Mouse (Mus musculus): ENCODE data around the gene Pde9a. TPM values are rescaled to one million over a fixed set of nuclear protein-coding genes. Genes with fewer than 3 reads are reported as not detected.

Pde9a gene
- polyA plus RNA-seq, 1 experiment from 2014 or later = 61.0 TPM

DNA sequence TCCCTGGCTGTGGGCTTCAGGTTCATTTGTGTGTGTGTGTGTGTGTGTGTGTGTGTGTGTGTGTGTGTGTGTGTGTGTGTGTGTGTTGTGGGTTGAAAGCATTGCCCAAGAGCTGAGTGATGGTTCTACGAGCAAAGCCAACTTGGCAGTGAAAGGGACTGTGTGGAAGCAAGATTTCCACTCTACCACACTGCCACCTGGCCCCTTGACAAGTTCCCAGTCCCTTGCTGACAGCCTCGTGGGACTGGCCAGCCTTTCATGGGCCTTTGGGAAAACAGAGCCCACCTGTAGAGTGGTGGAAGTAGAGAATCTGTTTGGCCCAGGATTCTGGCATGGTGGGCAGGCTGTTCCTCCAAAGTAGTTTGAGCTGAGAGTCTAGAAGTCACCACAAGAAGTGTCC, 7.8 kb downstream of the Pde9a start:
- H3K36me3 ChIP-seq (ENCODE audit: control insufficient read depth, insufficient read depth, low read length) = 0 out of 2 replicates have a peak, but pooled peaks cover 4% of the 10 kb centered on the region
- ATAC-seq (replicated peaks; ENCODE audit: low FRiP score, low TSS enrichment, low read depth) (no peak), DNase-seq (ENCODE audit: low spot score) (no peak)
- peaks cover 35% of the 10 kb centered on the region for H3K4me1 ChIP-seq (replicated peaks; ENCODE audit: control insufficient read depth, insufficient read depth, low read length)
- WGBS = 69% methylated on average over 2 of the region's 2 CpGs
- no peak overlapping the region for H3K9ac ChIP-seq (ENCODE audit: low read length)
- no peak overlapping the region for H3K27ac ChIP-seq (ENCODE audit: low read depth)
- H3K4me3 ChIP-seq (ENCODE audit: low read depth, low read length) = no peak overlapping the region
- H3K27me3 ChIP-seq (replicated peaks; ENCODE audit: control insufficient read depth, insufficient read depth, low read length) = no peaks in the 10 kb centered on the region
- no peak overlapping the region for H3K4me2 ChIP-seq (ENCODE audit: low read length)
- no peaks in the 10 kb centered on the region for H3K9me3 ChIP-seq (ENCODE audit: control insufficient read depth, low read length)

DNA sequence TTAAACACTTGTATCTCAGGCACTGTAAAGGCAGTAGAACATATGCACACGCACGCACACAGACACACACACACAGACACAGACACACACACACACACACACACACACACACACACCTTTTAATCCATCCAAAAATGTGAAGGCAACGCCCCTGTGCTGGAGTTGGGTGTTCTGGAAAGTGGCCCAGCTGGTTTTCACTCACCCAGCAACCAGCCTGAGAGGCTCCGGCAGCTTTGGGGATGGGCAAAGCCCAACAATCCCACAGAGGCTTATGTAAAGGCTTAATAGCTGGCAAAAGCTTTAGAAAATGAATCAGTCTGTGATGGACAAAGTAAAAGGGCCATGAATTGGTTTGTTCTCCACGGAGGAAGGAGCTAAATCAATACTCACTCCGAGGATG, 14.3 kb downstream of the Pde9a start:
- Histone ChIP-seq H3K4me3 (ENCODE audit: low read depth, low read length) (no peak overlapping the region), H3K4me1 (replicated peaks; ENCODE audit: control insufficient read depth, insufficient read depth, low read length) (peaks cover 15% of the 10 kb centered on the region), H3K27me3 (replicated peaks; ENCODE audit: control insufficient read depth, insufficient read depth, low read length) (no peaks in the 10 kb centered on the region), H3K27ac (ENCODE audit: low read depth) (no peak overlapping the region), H3K9ac (ENCODE audit: low read length) (no peak overlapping the region), H3K9me3 (ENCODE audit: control insufficient read depth, low read length) (no peaks in the 10 kb centered on the region), H3K36me3 (ENCODE audit: control insufficient read depth, insufficient read depth, low read length) (peaks cover 12% of the 10 kb centered on the region; the same call in 1 of the 2 replicates), H3K4me2 (ENCODE audit: low read length) (no peak overlapping the region)
- DNase-seq (ENCODE audit: low spot score) (no peak), ATAC-seq (replicated peaks; ENCODE audit: low FRiP score, low TSS enrichment, low read depth) (no peak)
- WGBS = 81% methylated on average over 6 of the region's 6 CpGs

DNA sequence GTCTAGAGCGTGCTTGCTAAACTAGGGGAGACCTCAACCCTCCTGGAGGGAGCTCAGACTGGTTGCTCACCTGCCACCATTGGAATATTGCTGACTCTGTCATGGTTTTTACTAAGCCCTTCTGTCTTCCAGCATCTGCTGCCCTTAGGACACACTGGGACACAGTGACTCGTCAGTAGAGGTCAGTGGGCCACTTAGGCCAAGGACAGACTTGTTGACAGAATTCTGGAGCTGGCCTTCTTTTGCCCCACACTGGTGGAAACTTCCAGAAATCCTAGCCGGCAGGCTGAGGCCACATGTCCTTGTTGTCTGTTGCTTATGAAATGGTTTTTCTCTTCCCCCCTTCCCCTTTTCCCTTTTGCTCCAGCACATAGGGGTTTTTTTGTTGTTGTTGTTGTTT, 15.2 kb downstream of the Pde9a start:
- Histone ChIP-seq H3K4me1 (replicated peaks; ENCODE audit: control insufficient read depth, insufficient read depth, low read length) (peaks cover 16% of the 10 kb centered on the region), H3K9me3 (ENCODE audit: control insufficient read depth, low read length) (no peaks in the 10 kb centered on the region), H3K4me3 (ENCODE audit: low read depth, low read length) (no peak overlapping the region), H3K9ac (ENCODE audit: low read length) (no peak overlapping the region), H3K27ac (ENCODE audit: low read depth) (no peak overlapping the region), H3K4me2 (ENCODE audit: low read length) (no peak overlapping the region), H3K36me3 (ENCODE audit: control insufficient read depth, insufficient read depth, low read length) (peaks cover 12% of the 10 kb centered on the region; the same call in 1 of the 2 replicates), H3K27me3 (replicated peaks; ENCODE audit: control insufficient read depth, insufficient read depth, low read length) (no peaks in the 10 kb centered on the region)
- DNase-seq (ENCODE audit: low spot score) (no peak), ATAC-seq (replicated peaks; ENCODE audit: low FRiP score, low TSS enrichment, low read depth) (no peak)
- 88% methylated on average over 3 of the region's 3 CpGs for WGBS

DNA sequence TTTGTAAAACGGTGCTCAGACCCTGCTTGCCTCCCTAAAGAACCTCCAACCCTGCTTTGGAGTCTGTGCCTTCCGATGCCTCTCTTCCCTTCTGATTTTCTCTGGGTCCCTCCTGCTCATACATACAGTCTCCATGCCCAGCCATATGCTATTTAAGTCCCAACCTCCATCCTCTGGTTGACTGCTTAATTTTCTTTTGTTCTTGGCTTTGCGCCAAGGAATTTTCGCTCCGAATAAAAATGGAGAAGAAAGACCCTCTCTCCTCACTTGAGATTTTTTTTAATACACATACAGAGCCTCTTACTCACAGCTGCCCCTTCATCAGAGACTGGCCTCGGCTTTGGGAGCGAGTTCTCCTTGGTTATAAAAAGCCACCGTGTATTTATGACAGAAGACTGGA, 16.7 kb downstream of the Pde9a start:
- H3K27me3 ChIP-seq (replicated peaks; ENCODE audit: control insufficient read depth, insufficient read depth, low read length) = no peaks in the 10 kb centered on the region
- DNase-seq (ENCODE audit: low spot score) (no peak), ATAC-seq (replicated peaks; ENCODE audit: low FRiP score, low TSS enrichment, low read depth) (no peak)
- WGBS = 40% methylated on average over 8 of the region's 8 CpGs
- H3K4me1 ChIP-seq (replicated peaks; ENCODE audit: control insufficient read depth, insufficient read depth, low read length) = peaks cover 16% of the 10 kb centered on the region
- peaks cover 12% of the 10 kb centered on the region; the same call in 1 of the 2 replicates for H3K36me3 ChIP-seq (ENCODE audit: control insufficient read depth, insufficient read depth, low read length)
- no peak overlapping the region for H3K9ac ChIP-seq (ENCODE audit: low read length)
- H3K4me2 ChIP-seq (ENCODE audit: low read length) = no peak overlapping the region
- peak overlapping the region; percentile 60 for H3K27ac ChIP-seq (ENCODE audit: low read depth)
- H3K4me3 ChIP-seq (ENCODE audit: low read depth, low read length) = no peak overlapping the region
- no peaks in the 10 kb centered on the region for H3K9me3 ChIP-seq (ENCODE audit: control insufficient read depth, low read length)

DNA sequence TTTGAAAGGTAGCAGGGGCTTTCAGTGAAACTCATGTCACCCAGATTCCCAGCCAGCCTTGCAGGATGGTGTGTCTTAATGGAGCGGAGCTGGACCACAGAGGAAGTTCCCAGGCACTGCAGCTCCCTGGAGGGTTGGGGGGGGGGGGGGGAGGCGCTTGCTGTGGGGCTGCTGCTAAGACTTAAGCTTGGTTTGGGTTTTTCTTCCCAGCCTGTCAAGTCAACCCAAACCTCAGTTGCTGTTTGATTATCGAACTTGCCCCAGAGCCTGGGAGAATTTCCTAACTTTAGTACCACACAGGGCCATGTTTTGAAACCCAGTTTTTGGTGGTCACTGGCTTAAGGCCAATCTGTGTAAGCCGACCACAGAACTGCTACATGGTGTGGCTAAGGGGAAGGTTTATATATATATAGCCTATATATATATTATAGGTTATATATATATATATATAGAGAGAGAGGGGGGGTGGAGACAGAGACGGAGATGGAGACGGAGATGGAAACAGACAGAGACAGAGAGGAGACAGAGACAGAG, 19.8 kb downstream of the Pde9a start:
- Histone ChIP-seq H3K4me2 (ENCODE audit: low read length) (no peak overlapping the region), H3K4me3 (ENCODE audit: low read depth, low read length) (no peak overlapping the region), H3K4me1 (replicated peaks; ENCODE audit: control insufficient read depth, insufficient read depth, low read length) (peaks cover 31% of the 10 kb centered on the region), H3K9me3 (ENCODE audit: control insufficient read depth, low read length) (no peaks in the 10 kb centered on the region), H3K27me3 (replicated peaks; ENCODE audit: control insufficient read depth, insufficient read depth, low read length) (no peaks in the 10 kb centered on the region), H3K27ac (ENCODE audit: low read depth) (peak overlapping the region; percentile 28; the same call in 1 of the 2 replicates), H3K36me3 (ENCODE audit: control insufficient read depth, insufficient read depth, low read length) (peaks cover 12% of the 10 kb centered on the region; the same call in 1 of the 2 replicates), H3K9ac (ENCODE audit: low read length) (no peak overlapping the region)
- no peak for DNase-seq (ENCODE audit: low spot score)
- ATAC-seq (replicated peaks; ENCODE audit: low FRiP score, low TSS enrichment, low read depth) = no peak
- 54% methylated on average over 6 of the region's 6 CpGs for WGBS

DNA sequence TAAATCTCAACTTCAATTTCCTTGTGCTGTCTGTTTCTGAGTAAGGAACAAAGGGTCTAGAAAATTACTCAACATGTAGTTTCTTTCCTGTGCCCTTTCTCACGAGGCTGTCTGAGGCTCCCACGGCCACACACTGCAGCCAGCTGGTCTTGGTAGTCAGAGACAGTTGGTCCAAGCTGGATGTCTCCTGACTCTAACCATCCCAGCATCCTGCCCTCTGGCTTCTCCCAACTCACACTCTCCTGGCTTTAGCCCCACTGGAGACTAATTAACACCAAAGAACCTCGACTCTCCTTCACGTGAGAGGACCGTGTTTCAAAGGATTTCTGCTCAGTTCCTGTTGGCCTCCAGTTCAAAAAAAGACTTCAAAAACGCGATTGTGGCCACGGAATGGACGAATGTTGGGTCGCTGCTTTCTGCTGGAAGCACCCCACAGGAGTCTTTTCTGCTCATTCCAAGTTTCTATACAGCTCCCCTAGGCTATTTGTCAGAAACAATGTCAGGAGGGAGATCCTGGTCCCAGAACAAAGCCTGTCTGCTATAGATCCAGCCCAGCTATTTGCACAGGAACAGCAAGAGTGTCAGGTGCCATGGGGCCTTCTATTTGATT, 23.8 kb downstream of the Pde9a start:
- Histone ChIP-seq H3K36me3 (ENCODE audit: control insufficient read depth, insufficient read depth, low read length) (peaks cover 8% of the 10 kb centered on the region), H3K4me2 (ENCODE audit: low read length) (no peak overlapping the region), H3K9me3 (ENCODE audit: control insufficient read depth, low read length) (no peaks in the 10 kb centered on the region), H3K27me3 (replicated peaks; ENCODE audit: control insufficient read depth, insufficient read depth, low read length) (no peaks in the 10 kb centered on the region), H3K4me3 (ENCODE audit: low read depth, low read length) (no peak overlapping the region), H3K27ac (ENCODE audit: low read depth) (peak overlapping the region; percentile 43; the same call in 1 of the 2 replicates), H3K4me1 (replicated peaks; ENCODE audit: control insufficient read depth, insufficient read depth, low read length) (peaks cover 30% of the 10 kb centered on the region), H3K9ac (ENCODE audit: low read length) (peak overlapping the region; percentile 10; the same call in 1 of the 2 replicates)
- WGBS = 28% methylated on average over 10 of the region's 10 CpGs
- no peak for ATAC-seq (replicated peaks; ENCODE audit: low FRiP score, low TSS enrichment, low read depth)
- no peak for DNase-seq (ENCODE audit: low spot score)

DNA sequence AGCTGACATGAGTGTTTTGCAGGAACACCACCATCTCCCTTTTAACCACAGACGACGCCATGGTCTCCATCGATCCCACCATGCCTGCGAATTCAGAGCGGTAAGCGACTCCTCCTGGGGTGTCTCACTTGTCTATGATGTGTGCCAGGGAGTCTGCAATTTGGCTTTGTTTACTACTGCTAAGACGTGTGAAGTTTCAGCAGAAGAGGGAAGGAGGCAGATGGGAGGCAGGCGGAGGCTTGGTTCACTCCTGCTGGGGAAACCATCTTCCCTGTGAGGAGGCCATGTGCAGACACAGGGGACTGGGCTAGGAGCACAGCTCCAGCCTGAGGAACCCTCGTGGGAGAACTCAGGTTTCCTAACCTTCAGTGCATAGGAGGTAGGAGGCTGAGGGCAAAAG, 29.2 kb downstream of the Pde9a start:
- no peak for ATAC-seq (replicated peaks; ENCODE audit: low FRiP score, low TSS enrichment, low read depth)
- no peak for DNase-seq (ENCODE audit: low spot score)
- H3K36me3 ChIP-seq (ENCODE audit: control insufficient read depth, insufficient read depth, low read length) = peaks cover 33% of the 10 kb centered on the region
- H3K27me3 ChIP-seq (replicated peaks; ENCODE audit: control insufficient read depth, insufficient read depth, low read length) = no peaks in the 10 kb centered on the region
- no peak overlapping the region for H3K4me3 ChIP-seq (ENCODE audit: low read depth, low read length)
- no peak overlapping the region for H3K4me2 ChIP-seq (ENCODE audit: low read length)
- WGBS = 60% methylated on average over 9 of the region's 9 CpGs
- no peak overlapping the region for H3K27ac ChIP-seq (ENCODE audit: low read depth)
- peaks cover 38% of the 10 kb centered on the region for H3K4me1 ChIP-seq (replicated peaks; ENCODE audit: control insufficient read depth, insufficient read depth, low read length)
- H3K9me3 ChIP-seq (ENCODE audit: control insufficient read depth, low read length) = no peaks in the 10 kb centered on the region
- no peak overlapping the region for H3K9ac ChIP-seq (ENCODE audit: low read length)

DNA sequence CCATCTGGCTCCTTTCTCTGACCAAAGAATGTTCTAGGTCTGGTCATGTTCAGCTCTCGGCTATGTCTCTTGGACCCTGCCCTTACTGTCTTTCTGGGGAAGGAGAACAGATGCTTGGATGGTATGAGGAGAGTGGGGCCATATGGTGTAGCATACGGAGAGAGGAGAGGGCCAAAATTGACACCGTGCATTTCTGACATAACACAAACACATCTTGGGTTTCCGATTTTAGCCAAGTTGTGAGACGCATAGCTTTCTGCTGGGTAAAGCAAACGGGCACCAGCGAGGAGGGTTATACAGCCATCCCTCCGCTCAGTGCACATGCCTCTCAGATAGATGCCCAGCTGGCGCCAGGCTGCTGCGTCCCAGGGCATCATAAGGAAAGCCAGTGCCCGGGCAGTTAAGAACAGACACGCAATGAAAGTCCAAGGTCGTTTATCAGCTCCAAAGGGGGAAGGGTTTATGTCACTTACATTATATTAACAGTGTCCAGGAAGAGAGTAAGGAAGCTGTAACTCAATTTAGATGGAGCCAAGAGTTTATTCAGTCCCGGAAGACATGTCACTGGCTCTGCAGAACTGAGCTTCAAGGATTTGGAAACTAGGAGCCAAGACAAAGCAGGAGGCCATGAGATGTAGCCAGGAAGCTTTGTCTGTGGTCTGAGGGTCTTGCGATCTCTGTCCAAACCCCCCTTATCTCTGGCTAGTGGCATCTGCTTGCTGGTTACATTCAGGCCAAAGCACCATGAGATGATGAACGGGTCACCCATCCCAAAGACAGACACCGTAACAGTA, 33.0 kb downstream of the Pde9a start:
- ATAC-seq (replicated peaks; ENCODE audit: low FRiP score, low TSS enrichment, low read depth) = peak; percentile 36; the same call in 1 of the 2 replicates
- peak overlapping the region; percentile 75 for H3K27ac ChIP-seq (ENCODE audit: low read depth)
- H3K4me3 ChIP-seq (ENCODE audit: low read depth, low read length) = no peak overlapping the region

More for the DNA sequence above, 33.0 kb downstream of the Pde9a start:
- H3K36me3 ChIP-seq (ENCODE audit: control insufficient read depth, insufficient read depth, low read length) = peaks cover 39% of the 10 kb centered on the region
- no peak overlapping the region for H3K9ac ChIP-seq (ENCODE audit: low read length)
- H3K4me1 ChIP-seq (replicated peaks; ENCODE audit: control insufficient read depth, insufficient read depth, low read length) = peaks cover 28% of the 10 kb centered on the region
- 46% methylated on average over 17 of the region's 17 CpGs for WGBS
- peak; percentile 65 for DNase-seq (ENCODE audit: low spot score)
- H3K4me2 ChIP-seq (ENCODE audit: low read length) = no peak overlapping the region
- H3K27me3 ChIP-seq (replicated peaks; ENCODE audit: control insufficient read depth, insufficient read depth, low read length) = no peaks in the 10 kb centered on the region
- no peaks in the 10 kb centered on the region for H3K9me3 ChIP-seq (ENCODE audit: control insufficient read depth, low read length)
